Mouse (Mus musculus): ENCODE data around the gene 1700011L22Rik. TPM values are rescaled to one million over a fixed set of nuclear protein-coding genes. Genes with fewer than 3 reads are reported as not detected.

The 1700011L22Rik gene
- total RNA-seq, 2 experiments from 2014 or later = not detected

DNA sequence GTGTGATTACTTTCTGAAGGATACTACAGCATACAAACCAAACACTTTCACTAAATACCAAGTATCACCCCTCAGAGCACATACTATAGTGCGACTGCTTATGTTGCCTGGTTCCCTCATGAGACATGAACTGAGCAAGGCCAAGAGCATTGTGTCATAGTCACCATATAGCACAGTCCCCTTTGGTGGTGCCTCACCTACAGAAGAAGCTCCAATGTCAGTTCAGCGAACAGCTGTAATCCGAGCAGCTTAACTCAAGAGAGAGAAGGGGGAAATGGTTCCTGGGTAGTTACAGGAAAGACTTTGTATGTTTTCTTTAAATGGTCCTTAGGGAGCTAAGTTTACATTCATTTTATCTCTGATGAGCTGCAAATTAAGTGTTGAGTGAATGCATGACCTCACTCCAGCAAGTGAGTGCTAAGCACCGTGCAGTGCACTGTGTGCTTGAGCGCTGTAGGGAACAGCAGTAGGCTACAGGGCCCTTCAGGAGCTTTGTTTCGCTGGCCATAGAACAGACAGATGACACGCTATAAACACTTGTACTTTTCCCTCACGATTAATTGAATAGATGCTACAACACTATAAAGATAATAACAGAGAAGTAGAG is 29.0 kb upstream of the 1700011L22Rik start:
- no peak overlapping the region for H3K4me3 ChIP-seq
- intact Hi-C loops (cut with DNase I) = no loop called here
- no peak for TF ChIP-seq CTCF (IDR thresholded peaks at IDR 0.05)
- H3K27ac ChIP-seq = no peak overlapping the region
- no peak for DNase-seq

DNA sequence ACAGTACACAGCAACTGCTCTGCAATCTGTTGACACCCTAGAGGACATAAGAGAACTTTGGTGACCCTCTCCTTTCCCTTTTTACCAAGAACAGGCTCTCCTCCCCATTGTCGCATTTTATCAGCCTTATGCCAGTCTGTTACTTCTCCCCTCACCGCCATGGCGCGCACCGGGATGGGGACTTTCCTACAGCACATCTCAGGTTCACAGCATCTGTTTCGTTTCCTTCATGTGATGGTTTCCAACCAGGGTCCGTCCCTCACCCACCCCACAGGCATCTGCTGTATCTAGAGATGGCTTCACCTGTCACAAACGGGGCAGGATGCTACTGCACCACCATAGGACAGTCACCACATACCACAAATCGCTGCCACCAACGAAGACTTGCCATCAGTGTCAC is 26.6 kb upstream of the 1700011L22Rik start:
- DNase-seq = no peak
- no peak overlapping the region for H3K27ac ChIP-seq
- intact Hi-C loops (cut with DNase I) = no loop called here
- TF ChIP-seq CTCF (IDR thresholded peaks at IDR 0.05) = no peak
- H3K4me3 ChIP-seq = no peak overlapping the region

DNA sequence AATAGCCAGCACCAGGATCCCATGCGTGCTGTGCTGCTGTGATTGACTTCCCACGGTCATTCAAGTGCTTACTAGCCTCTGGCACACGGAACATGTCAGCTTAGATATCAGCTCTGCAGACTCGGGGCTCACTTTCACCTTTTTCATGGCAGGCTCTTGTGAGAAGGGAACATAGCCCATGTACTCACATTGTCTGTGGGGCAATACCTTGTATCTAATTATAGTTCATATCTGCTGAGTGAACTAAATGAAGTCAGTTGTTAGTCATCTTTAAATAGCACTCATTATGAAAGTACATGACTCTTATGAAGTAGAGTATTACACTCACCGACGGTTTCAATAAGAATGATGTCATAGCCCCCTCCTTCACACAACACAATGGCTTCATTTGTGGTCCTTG is 25.4 kb upstream of the 1700011L22Rik start:
- peak overlapping the region; percentile 63 for H3K27ac ChIP-seq
- H3K4me3 ChIP-seq = no peak overlapping the region
- intact Hi-C loops (cut with DNase I) = no loop called here
- peak; percentile 47 for DNase-seq
- TF ChIP-seq CTCF (IDR thresholded peaks at IDR 0.05) = no peak

DNA sequence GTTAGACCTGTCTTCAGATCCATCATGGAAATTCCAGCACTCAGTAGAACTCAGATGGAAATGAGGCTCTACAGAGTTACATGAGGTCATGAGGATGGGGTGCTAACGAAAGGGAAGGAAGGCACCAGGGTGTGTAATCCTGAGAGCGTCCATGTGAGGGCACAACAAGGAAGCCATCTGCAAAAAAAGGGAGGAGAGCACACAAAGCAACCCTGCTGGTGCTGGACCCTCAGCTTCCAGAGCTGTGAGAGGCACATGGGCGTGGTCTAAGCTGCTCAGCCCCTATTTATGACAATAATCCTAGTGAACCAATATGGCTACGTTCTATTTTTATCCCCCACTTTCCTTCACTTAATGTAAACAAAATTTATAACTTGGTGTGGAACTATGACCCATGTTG is 24.3 kb upstream of the 1700011L22Rik start:
- Histone ChIP-seq H3K4me3 (no peak overlapping the region), H3K27ac (no peak overlapping the region)
- DNase-seq = no peak
- no peak for TF ChIP-seq CTCF (IDR thresholded peaks at IDR 0.05)
- intact Hi-C loops (cut with DNase I) = no loop called here

DNA sequence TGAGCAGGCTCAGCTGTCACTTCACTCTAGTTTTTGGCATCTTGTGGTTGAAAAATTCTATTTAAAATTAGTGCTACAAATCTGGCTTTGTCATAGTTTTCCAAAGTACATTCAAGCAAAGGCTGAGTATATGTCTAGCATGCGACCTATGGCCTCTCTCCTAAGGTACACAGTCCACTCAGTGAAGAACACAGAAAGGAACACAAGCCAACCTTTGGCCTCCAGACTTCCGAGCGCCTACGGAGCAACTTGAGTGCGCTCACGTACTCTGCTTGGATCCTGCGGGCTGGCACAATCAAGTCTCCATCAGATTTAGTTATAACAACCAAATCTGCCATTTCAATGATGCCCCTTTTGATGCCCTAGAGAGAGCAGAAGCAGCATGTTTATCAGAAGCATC is 20.6 kb upstream of the 1700011L22Rik start:
- Histone ChIP-seq H3K4me3 (no peak overlapping the region), H3K27ac (no peak overlapping the region)
- no peak for TF ChIP-seq CTCF (IDR thresholded peaks at IDR 0.05)
- intact Hi-C loops (cut with DNase I) = no loop called here
- no peak for DNase-seq

DNA sequence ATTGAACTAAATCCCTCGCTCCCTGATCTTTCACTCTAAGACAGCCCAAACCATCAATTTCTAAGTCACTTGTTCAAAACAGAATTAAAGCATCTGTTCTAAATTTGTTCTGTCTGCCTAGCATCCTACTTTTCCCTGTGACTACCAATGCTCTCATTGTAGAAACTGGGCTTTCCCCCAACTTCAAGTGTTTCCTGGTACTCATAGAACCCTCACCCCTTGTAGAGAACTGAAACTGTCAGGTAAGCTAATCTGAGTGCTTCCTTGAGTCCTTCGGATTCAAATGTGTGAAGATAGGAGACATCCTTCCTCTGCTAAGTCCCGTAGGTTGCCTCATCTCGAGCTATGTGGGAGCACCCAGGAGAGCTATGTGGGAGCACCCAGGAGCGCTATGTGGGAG is 13.6 kb upstream of the 1700011L22Rik start:
- no peak for DNase-seq
- Histone ChIP-seq H3K27ac (no peak overlapping the region), H3K4me3 (no peak overlapping the region)
- intact Hi-C loops (cut with DNase I) = no loop called here
- no peak for TF ChIP-seq CTCF (IDR thresholded peaks at IDR 0.05)

DNA sequence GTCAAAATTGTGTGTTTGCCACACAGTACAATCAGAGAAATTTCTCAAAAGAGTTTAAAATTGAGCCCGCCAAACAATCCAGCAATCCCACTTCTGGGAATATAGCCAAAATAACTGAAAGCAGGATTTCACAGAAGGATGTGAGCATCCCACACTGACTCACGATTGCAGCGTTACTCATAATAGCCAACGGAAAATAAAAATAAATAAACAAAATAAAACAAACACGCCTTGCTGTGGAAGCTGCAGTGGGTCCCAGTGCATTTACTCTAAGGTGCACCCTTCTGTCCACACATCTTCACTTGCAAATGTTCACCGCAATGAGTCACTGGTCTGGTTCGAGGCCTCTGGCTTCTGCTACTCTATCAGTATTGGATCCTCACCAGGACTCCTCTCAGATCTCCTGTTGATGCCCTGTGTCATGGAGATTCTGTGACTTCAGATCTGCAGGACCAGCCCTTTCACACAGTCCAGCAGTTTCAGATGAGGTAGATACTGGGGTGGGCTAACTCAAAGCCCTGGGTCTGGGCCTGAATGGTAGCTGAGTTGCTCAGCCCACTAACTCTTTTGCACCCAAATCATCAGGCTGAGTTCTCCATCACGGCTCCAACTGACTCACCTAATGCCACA is 7.8 kb upstream of the 1700011L22Rik start:
- no peak for DNase-seq
- intact Hi-C loops (cut with DNase I) = no loop called here
- Histone ChIP-seq H3K27ac (no peak overlapping the region), H3K4me3 (no peak overlapping the region)
- TF ChIP-seq CTCF (IDR thresholded peaks at IDR 0.05) = no peak

DNA sequence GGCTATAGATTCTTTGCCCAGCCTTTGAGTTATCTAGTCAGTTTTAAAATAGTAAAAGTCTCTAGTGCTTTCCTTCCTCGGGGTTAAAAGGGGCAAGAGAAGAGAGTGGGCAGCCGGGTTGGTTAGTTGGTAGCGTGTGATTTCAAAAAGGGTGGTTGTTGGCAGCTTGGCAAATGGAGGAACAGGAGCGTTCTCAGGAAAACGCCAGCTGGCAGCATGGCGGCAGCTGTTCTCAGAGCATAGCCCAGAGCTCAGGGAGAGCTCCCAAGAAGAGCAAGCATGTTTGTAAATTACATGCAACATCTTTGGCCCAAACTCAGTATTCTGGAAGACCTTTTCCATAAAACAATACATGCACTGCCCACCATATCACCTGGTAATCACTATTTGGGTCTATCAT is 5.4 kb upstream of the 1700011L22Rik start:
- intact Hi-C loops (cut with DNase I) = no loop called here
- peak; percentile 29 for DNase-seq
- TF ChIP-seq CTCF (IDR thresholded peaks at IDR 0.05) = no peak
- Histone ChIP-seq H3K27ac (no peak overlapping the region), H3K4me3 (no peak overlapping the region)

DNA sequence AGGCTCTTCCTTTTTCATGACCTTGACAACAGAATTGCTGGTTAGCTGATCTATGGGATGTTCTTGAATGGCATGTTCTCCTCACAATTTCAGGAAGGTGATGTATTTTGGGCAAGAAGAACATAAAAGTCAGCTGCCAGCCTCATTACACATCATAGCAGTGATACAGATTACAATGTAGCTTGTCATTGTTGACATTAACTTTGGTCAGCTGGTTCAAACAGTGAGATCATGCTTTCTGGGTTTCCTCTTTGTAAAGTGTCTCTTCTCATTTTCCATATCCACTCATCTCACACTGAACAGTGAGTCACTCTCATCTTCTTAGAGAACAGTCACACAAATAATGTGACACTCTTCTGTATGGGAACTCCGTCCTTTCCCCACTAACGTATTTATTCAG is 4.9 kb downstream of the 1700011L22Rik start:
- no peak for TF ChIP-seq CTCF (IDR thresholded peaks at IDR 0.05)
- Histone ChIP-seq H3K27ac (no peak overlapping the region), H3K4me3 (no peak overlapping the region)
- intact Hi-C loops (cut with DNase I) = no loop called here
- no peak for DNase-seq

DNA sequence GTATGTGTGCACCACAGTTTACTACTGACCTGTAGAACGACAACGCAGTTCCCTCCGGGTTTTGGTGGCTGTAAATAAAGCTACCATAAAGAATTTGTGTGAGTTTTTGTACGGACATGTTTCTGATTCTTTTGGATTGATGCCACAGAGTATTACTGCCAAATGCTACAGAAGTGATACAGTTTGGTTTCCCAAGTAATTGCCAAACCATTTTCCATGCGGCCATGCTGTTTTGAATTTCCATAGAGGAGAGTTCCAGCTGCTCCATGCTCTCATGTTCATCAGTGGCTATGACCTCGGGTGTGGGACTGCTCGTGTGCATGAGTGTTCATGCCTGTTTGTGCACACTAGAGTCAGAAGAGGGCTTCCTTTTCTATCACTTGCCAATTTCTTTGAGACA is 8.4 kb downstream of the 1700011L22Rik start:
- no peak overlapping the region for H3K4me3 ChIP-seq
- intact Hi-C loops (cut with DNase I) = no loop called here
- DNase-seq = no peak
- no peak overlapping the region for H3K27ac ChIP-seq
- no peak for TF ChIP-seq CTCF (IDR thresholded peaks at IDR 0.05)

DNA sequence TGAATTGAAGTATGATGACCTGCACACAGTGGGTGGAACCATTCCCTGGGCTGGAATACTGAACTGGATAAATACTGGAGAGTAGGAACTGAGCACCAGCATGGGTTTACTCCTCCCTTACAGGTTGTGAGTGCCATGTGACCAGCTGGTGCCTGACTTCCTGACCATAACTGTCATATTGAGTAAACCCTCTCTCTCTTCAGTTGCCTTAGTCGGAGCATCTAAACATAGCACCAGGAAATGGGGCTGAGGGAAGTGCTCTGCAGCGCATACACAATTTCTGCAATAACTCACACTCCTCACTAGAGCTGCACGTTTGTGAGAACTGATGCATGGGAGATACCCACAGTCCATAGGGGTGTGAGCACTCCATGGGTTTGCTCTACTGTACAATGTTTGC is 9.1 kb downstream of the 1700011L22Rik start:
- no peak for DNase-seq
- Histone ChIP-seq H3K4me3 (no peak overlapping the region), H3K27ac (no peak overlapping the region)
- TF ChIP-seq CTCF (IDR thresholded peaks at IDR 0.05) = no peak
- intact Hi-C loops (cut with DNase I) = no loop called here

DNA sequence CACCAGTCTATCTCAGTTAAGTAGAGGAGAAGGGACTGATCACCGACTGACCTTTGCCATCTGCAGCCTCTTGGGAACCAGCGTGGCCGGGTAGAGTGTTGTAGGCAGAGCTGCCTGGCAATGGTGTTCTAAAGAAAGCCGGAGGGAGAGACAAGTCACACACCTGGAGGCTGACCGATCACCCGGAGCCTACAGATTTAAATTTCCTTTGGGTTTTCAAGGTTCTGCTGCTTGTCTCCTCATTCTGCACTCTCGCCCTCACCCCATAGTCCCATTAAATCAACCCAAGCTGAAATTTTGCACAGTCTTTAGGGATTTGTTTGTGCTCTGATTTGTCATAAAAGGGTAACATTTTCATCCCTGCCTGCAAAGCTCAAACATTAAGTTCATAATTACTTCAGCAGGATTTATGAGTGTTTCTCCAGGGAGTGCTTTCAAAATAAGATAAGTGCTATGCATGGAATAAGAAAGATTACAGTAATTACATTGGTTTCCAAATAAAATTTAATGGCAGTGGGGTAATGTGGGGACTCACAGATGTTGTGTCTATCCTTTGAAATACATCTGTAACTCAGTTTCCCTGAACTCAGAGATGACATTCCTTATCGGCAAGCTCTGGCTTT is 19.0 kb downstream of the 1700011L22Rik start:
- intact Hi-C loops (cut with DNase I) = no loop called here
- H3K27ac ChIP-seq = no peak overlapping the region
- DNase-seq = no peak
- no peak overlapping the region for H3K4me3 ChIP-seq
- no peak for TF ChIP-seq CTCF (IDR thresholded peaks at IDR 0.05)

DNA sequence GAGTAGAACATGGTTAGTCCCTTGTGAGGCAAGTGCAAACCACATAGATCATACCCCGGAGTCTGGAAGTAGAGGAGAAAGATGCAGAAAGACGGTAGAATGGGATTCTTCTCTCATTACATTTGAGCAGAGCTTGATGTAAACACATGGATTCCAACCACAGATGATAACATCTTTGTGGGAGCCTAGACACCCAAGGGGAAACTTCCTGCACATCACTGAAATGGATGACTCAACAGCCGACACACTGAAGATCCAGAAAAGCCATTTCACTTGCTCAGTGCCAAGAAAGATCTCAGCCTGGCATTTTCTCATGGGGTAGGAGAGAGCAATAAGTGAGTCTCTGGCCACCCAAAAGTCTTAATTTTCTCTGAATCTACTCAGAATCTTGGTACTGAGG is 20.5 kb downstream of the 1700011L22Rik start:
- no peak overlapping the region for H3K27ac ChIP-seq
- intact Hi-C loops (cut with DNase I) = no loop called here
- H3K4me3 ChIP-seq = no peak overlapping the region
- DNase-seq = no peak
- TF ChIP-seq CTCF (IDR thresholded peaks at IDR 0.05) = no peak

DNA sequence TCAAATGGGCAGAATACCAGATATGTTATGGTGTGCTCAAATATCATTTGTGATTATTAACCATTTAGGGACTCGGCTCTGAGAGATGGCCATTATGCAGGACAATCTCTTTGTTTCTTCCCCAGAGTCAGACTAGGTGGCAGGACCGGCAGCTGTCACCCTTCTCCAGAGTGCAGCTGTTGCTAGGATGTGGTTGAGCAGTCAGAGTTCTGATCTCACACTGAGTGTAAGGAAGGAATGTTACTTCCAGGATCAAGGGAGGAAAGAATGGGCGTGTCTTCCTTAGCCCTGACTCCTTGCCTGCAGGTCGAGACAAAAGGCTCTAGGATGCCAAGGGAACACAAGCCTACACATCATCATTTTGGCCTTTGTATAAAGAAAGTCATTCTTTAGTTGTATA is 21.2 kb downstream of the 1700011L22Rik start:
- H3K4me3 ChIP-seq = no peak overlapping the region
- no peak overlapping the region for H3K27ac ChIP-seq
- TF ChIP-seq CTCF (IDR thresholded peaks at IDR 0.05) = no peak
- intact Hi-C loops (cut with DNase I) = no loop called here
- DNase-seq = no peak
